Mouse (Mus musculus) lung, adult 2 months (tissue): ENCODE results near the gene Fam229a.

ENCODE experiments used
- CTCF ChIP-seq: fragments of 200-500 bp; IDR thresholded peaks from 2 replicates; pipeline ENCODE4 v1.5.1; 2011; ENCODE audit warnings: mild to moderate bottlenecking, low read length, control low read depth; ENCODE audit not compliant: insufficient read depth
- POLR2A ChIP-seq: fragments of 200-500 bp; IDR thresholded peaks from 2 replicates; pipeline ENCODE4 v1.6.1; 2011; ENCODE audit warnings: low read depth, mild to moderate bottlenecking, control low read depth, low read length, borderline replicate concordance; ENCODE audit errors: extremely low read depth

DNA sequence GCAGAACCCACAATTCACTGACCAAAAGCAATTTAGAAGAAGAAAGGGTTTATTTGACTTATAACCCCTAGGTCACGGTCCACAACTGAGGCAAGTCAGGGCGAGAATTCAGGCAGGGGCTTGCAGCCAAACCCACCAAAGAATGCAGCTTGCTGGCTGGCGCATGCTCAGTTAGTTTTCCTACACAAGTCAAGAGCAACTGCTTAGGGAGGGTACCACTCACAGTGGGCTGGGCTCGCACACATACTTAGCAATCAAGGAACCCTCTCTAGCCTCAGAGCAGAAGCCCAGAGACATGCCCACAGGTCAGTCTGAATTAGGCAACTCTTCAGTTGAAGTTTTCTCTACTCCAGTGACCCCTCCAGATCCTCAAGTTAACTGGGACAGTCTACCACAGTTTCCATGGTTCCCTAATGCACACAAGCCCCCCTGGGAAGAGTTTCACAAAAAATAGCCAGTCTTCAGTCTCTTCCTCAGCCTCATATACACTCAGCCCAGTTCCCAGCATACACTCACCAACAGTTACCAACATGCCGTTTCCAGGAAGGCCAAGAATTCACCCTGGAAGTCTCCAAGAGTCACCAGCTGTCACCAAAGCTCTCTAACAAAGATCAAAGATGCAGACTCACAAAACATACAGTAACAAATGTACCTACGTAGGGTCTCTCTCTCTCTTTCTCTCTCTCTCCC is 19.9 kb downstream of the Fam229a start:
- no peak for TF ChIP-seq CTCF
- no peak for TF ChIP-seq POLR2A
